Mouse (Mus musculus) intestine, postnatal 0 days (tissue): ENCODE measurements at regions not wholly inside any gene's neighbourhood (a gene's known extent, or its start where the extent isn't known, plus 50 kb on each side); places are given as distances from the start of the nearest gene placed in this dataset.

ENCODE experiments used
- ATAC-seq: fragments of 200-750 bp; cut with Nextera tagmentation; 2 replicates; pipeline ENCODE4 v1.8.0; 2017; ENCODE audit warnings: mild to moderate bottlenecking, moderate TSS enrichment, moderate library complexity
- H3K27ac ChIP-seq: fragments of 300-500 bp; sonication (generic); 2 replicates; pipeline ENCODE4 v1.5.1; 2014; ENCODE audit warnings: mild to moderate bottlenecking, low read depth, low read length, moderate library complexity
- H3K27me3 ChIP-seq: fragments of 300-500 bp; sonication (generic); replicated peaks from 2 replicates; pipeline ENCODE4 v1.6.1; 2014; ENCODE audit warnings: low read length, mixed read lengths; ENCODE audit not compliant: control insufficient read depth, insufficient read depth
- H3K36me3 ChIP-seq: fragments of 300-500 bp; sonication (generic); 2 replicates; pipeline ENCODE4 v1.6.1; 2014; ENCODE audit warnings: mild to moderate bottlenecking, moderate library complexity; ENCODE audit not compliant: control insufficient read depth, insufficient read depth
- H3K4me1 ChIP-seq: fragments of 300-500 bp; sonication (generic); replicated peaks from 2 replicates; pipeline ENCODE4 v1.6.1; 2014; ENCODE audit warnings: antibody characterized with exemption, low read length, mixed read lengths; ENCODE audit not compliant: control insufficient read depth, insufficient read depth
- H3K4me2 ChIP-seq: fragments of 300-500 bp; sonication (generic); replicated peaks from 2 replicates; pipeline ENCODE4 v1.6.1; 2014; ENCODE audit warnings: low read depth, mild to moderate bottlenecking, moderate library complexity
- H3K4me3 ChIP-seq: fragments of 300-500 bp; sonication (generic); 2 replicates; pipeline ENCODE4 v1.5.1; 2014; ENCODE audit warnings: low read depth, low read length
- H3K9ac ChIP-seq: fragments of 300-500 bp; sonication (generic); 2 replicates; pipeline ENCODE4 v1.6.1; 2014; ENCODE audit warnings: mild to moderate bottlenecking, low read depth, low read length
- H3K9me3 ChIP-seq: fragments of 300-500 bp; sonication (generic); 2 replicates; pipeline ENCODE4 v1.6.1; 2016; ENCODE audit warnings: mixed run types; ENCODE audit not compliant: control insufficient read depth
- CTCF ChIP-seq: sonication (generic); IDR thresholded peaks from 2 replicates; pipeline ENCODE4 v1.5.1; 2016; ENCODE audit warnings: low read depth, mild to moderate bottlenecking, control low read depth, antibody characterized with exemption, moderate library complexity
- WGBS: fragments of 180-500 bp; shearing (Covaris S2); extraction: QIAGEN DNeasy Blood & Tissue Kit; methylation state at CpG from one replicate; pipeline ENCODE4 v1.1.7; 2014; 5-methylcytosine and 5-hydroxymethylcytosine counted together

DNA sequence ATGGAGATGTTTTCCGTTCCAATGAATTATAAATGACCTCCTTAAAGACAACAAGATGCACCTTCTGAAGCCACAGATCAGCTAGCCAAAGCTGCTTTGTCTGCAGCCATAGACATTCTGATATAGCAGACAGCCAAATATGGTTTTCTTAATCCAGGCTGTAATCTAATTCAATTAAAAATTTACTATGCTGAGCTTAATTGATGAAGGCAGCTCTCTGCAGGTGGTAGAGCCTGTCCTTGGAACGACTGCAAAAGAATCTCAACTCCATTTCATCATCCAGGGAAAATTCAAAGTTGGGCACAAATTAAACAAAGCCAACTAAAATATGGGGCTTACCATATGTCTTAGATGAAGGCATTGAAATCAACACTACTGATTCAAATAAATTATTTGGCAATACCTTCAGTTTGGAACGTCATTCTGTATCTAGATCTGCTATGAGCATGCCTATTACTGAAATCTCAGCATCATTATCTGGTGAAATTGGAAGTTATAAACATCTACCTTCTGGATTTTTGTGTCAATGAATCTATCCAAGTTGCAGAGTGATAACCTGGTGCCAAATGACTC lies 615.4 kb upstream of the Ins1 start:
- no peak overlapping the region for H3K27ac ChIP-seq
- no peak overlapping the region for H3K9ac ChIP-seq
- 76% methylated on average over 3 of the region's 3 CpGs for WGBS
- no peak for TF ChIP-seq CTCF
- H3K27me3 ChIP-seq, result no peaks in the 10 kb centered on the region
- no peaks in the 10 kb centered on the region for H3K4me1 ChIP-seq
- H3K36me3 ChIP-seq, result no peaks in the 10 kb centered on the region
- ATAC-seq, result no peak
- no peak overlapping the region for H3K4me3 ChIP-seq
- H3K4me2 ChIP-seq, result no peak overlapping the region
- no peaks in the 10 kb centered on the region for H3K9me3 ChIP-seq

DNA sequence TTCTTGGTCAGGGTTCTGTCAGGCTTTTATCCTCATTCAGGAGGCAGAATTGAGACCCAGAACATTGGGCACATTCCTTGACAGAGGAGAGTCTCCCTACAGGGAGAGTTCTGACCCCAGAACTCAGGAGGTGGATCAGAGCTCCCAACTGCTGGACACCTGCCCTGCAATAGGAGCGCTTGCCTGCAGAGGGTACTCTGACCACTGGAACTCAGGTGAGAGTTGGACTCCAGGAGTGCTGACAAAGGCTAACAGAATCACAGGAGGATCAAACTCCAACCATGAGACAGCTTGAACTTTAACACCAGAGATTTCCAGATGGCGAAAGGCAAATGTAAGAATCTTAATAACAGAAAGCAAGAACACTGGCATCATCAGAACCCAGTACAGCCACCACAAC lies 603.9 kb upstream of the Ins1 start:
- Histone ChIP-seq H3K9me3 (no peaks in the 10 kb centered on the region), H3K27me3 (no peaks in the 10 kb centered on the region), H3K9ac (no peak overlapping the region), H3K36me3 (no peaks in the 10 kb centered on the region), H3K4me3 (no peak overlapping the region), H3K4me1 (no peaks in the 10 kb centered on the region), H3K4me2 (no peak overlapping the region), H3K27ac (no peak overlapping the region)
- TF ChIP-seq CTCF, result peak; percentile 29
- no peak for ATAC-seq
- WGBS, result 82% methylated on average over 2 of the region's 2 CpGs

DNA sequence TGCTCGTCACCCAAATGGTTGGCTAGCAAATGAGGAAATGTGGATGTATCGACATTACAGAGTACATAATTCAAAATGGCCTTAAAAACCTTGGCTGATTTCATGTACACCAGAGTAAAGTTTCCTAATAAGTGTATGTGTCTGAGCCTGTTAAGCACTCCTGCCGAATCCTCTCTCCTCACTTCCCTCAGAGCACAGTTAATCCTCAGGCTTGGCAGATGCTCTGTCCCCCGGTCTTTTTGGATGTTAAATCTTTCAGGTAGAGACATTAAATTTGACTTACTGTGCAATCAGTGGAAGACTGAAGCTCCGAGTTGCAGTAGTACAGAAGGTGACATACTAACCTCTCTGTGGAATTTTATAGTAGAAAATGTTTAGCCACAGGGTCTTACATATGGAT lies 597.5 kb upstream of the Ins1 start:
- WGBS, result 87% methylated on average over 5 of the region's 5 CpGs
- Histone ChIP-seq H3K9me3 (no peaks in the 10 kb centered on the region), H3K4me1 (no peaks in the 10 kb centered on the region), H3K27me3 (no peaks in the 10 kb centered on the region), H3K9ac (no peak overlapping the region), H3K4me2 (no peak overlapping the region), H3K4me3 (no peak overlapping the region), H3K36me3 (no peaks in the 10 kb centered on the region), H3K27ac (no peak overlapping the region)
- ATAC-seq, result no peak
- TF ChIP-seq CTCF, result no peak

DNA sequence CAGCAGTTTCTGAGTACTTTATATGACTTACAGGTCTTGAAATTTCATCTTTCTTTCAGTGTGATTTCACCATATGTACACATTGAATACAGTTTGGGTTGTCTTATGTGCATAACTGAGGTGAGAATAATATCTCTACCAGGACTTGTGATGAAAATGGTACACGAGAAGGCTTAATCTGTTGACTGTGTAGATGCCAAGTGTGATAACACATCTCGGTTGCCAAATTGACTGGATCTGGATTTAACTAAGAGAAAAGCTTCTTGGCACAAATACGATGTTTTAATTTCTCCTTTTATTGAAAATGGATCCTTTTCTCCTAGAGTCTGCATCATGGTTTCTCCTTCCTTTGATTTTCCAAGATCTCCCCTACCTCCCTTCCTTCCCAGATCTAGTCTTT lies 588.4 kb upstream of the Ins1 start:
- H3K27me3 ChIP-seq, result no peaks in the 10 kb centered on the region
- no peak overlapping the region for H3K9ac ChIP-seq
- 86% methylated on average over 3 of the region's 3 CpGs for WGBS
- no peak overlapping the region for H3K4me2 ChIP-seq
- no peak overlapping the region for H3K4me3 ChIP-seq
- no peak for TF ChIP-seq CTCF
- no peaks in the 10 kb centered on the region for H3K4me1 ChIP-seq
- no peaks in the 10 kb centered on the region for H3K9me3 ChIP-seq
- no peaks in the 10 kb centered on the region for H3K36me3 ChIP-seq
- ATAC-seq, result no peak
- no peak overlapping the region for H3K27ac ChIP-seq
